Mouse (Mus musculus) kidney, adult 2 months (tissue): Measurements from ENCODE around the gene Pik3c2g. TPM values are rescaled to one million over a fixed set of nuclear protein-coding genes. Genes with fewer than 3 reads are reported as not detected.

Source experiments
- DNase-seq: peaks from one replicate; pipeline ENCODE4 v3.0.0; 2021
- H3K27ac ChIP-seq: fragments of 200-500 bp; 2 replicates; pipeline ENCODE4 v1.5.1; 2012; ENCODE audit warnings: low read depth, low read length, control low read depth, inconsistent platforms; ENCODE audit not compliant: insufficient read depth
- H3K27me3 ChIP-seq: fragments of 200-500 bp; replicated peaks from 2 replicates; pipeline ENCODE4 v1.6.1; 2012; ENCODE audit warnings: mild to moderate bottlenecking, moderate library complexity, low read length, inconsistent platforms; ENCODE audit not compliant: control insufficient read depth, insufficient read depth
- H3K36me3 ChIP-seq: fragments of 200-500 bp; 2 replicates; pipeline ENCODE4 v1.6.1; 2012; ENCODE audit warnings: mild to moderate bottlenecking, moderate library complexity, low read length, inconsistent platforms; ENCODE audit not compliant: control insufficient read depth, insufficient read depth
- H3K4me1 ChIP-seq: fragments of 200-500 bp; 2 replicates; pipeline ENCODE4 v1.6.1; 2011; ENCODE audit warnings: low read length; ENCODE audit not compliant: control insufficient read depth, insufficient read depth
- H3K4me3 ChIP-seq: fragments of 200-500 bp; 2 replicates; pipeline ENCODE4 v1.5.1; 2011; ENCODE audit warnings: mild to moderate bottlenecking, low read depth, low read length, control low read depth; ENCODE audit not compliant: insufficient read depth
- CTCF ChIP-seq: fragments of 200-500 bp; conservative IDR thresholded peaks from 2 replicates; pipeline ENCODE4 v1.5.1; 2011; ENCODE audit warnings: low read depth, mild to moderate bottlenecking, control low read depth, low read length, moderate library complexity, mixed read lengths; ENCODE audit not compliant: insufficient read depth, insufficient read length
- POLR2A ChIP-seq: fragments of 200-500 bp; IDR thresholded peaks from one replicate; pipeline ENCODE4 v1.6.1; 2011; ENCODE audit warnings: low read depth, low read length, control low read depth
- WGBS: fragments of 180-500 bp; shearing (Covaris S2); methylation state at CpG from one replicate; pipeline ENCODE4 v1.1.7; 2018; 5-methylcytosine and 5-hydroxymethylcytosine counted together
- polyA plus RNA-seq: library from polyadenylated mRNA; depleted of rRNA; stranded (reverse); fragments of >200 nt; gene quantifications from 2 replicates; pipeline ENCODE4 v1.2.3, GENCODE M21; 2012

Pik3c2g gene
- polyA plus RNA-seq, 1 experiment, result 11.8 TPM

- Histone ChIP-seq H3K27me3 (no peaks in the 10 kb centered on the region), H3K4me1 (no peaks in the 10 kb centered on the region), H3K4me3 (no peak overlapping the region), H3K27ac (no peak overlapping the region), H3K36me3 (no peaks in the 10 kb centered on the region)
- DNase-seq, result no peak
- 38% methylated on average over 11 of the region's 11 CpGs for WGBS
- no peak for TF ChIP-seq POLR2A
- no peak for TF ChIP-seq CTCF
These were observed 190.7 kb downstream of the Pik3c2g start for GRCm38 (mm10) chr6:139777576-139778282.

- H3K4me3 ChIP-seq, result no peak overlapping the region
- H3K4me1 ChIP-seq, result no peaks in the 10 kb centered on the region
- TF ChIP-seq POLR2A (no peak), CTCF (peak; percentile 54; the same call in 1 of the 2 replicates)
- DNase-seq, result peak; percentile 7
- no peaks in the 10 kb centered on the region for H3K36me3 ChIP-seq
- WGBS, result 75% methylated on average over 2 of the region's 2 CpGs
- H3K27me3 ChIP-seq, result no peaks in the 10 kb centered on the region
- H3K27ac ChIP-seq, result no peak overlapping the region
These were observed 193.0 kb downstream of the Pik3c2g start for GRCm38 (mm10) chr6:139780028-139780427.

GRCm38 (mm10) chr6:139789479-139789878 is 202.5 kb downstream of the Pik3c2g start:
- DNase-seq, result no peak
- no peak overlapping the region for H3K4me3 ChIP-seq
- 68% methylated on average over 4 of the region's 4 CpGs for WGBS
- no peak for TF ChIP-seq CTCF
- no peak for TF ChIP-seq POLR2A
- no peaks in the 10 kb centered on the region for H3K36me3 ChIP-seq
- no peaks in the 10 kb centered on the region for H3K4me1 ChIP-seq
- no peaks in the 10 kb centered on the region for H3K27me3 ChIP-seq
- no peak overlapping the region for H3K27ac ChIP-seq

GRCm38 (mm10) chr6:139799541-139800226 is 212.7 kb downstream of the Pik3c2g start:
- no peak for DNase-seq
- H3K36me3 ChIP-seq, result no peaks in the 10 kb centered on the region
- WGBS, result 78% methylated on average over 8 of the region's 8 CpGs
- no peaks in the 10 kb centered on the region for H3K27me3 ChIP-seq
- no peak overlapping the region for H3K27ac ChIP-seq
- no peaks in the 10 kb centered on the region for H3K4me1 ChIP-seq
- no peak overlapping the region for H3K4me3 ChIP-seq
- TF ChIP-seq POLR2A, result no peak
- TF ChIP-seq CTCF, result no peak

GRCm38 (mm10) chr6:139821916-139822315 is 234.9 kb downstream of the Pik3c2g start:
- peak; percentile 36 for DNase-seq
- Histone ChIP-seq H3K27ac (no peak overlapping the region), H3K4me3 (no peak overlapping the region), H3K27me3 (no peaks in the 10 kb centered on the region), H3K4me1 (no peaks in the 10 kb centered on the region), H3K36me3 (no peaks in the 10 kb centered on the region)
- 54% methylated on average over 8 of the region's 8 CpGs for WGBS
- TF ChIP-seq POLR2A, result no peak
- no peak for TF ChIP-seq CTCF

- H3K27ac ChIP-seq, result no peak overlapping the region
- no peaks in the 10 kb centered on the region for H3K27me3 ChIP-seq
- no peak for TF ChIP-seq CTCF
- no peak for TF ChIP-seq POLR2A
- H3K36me3 ChIP-seq, result no peaks in the 10 kb centered on the region
- H3K4me3 ChIP-seq, result no peak overlapping the region
- no peak for DNase-seq
- WGBS, result 76% methylated on average over 6 of the region's 6 CpGs
- H3K4me1 ChIP-seq, result no peaks in the 10 kb centered on the region
These were observed 251.2 kb downstream of the Pik3c2g start for GRCm38 (mm10) chr6:139838239-139838638.

- WGBS, result 89% methylated on average over 3 of the region's 3 CpGs
- no peak for TF ChIP-seq CTCF
- TF ChIP-seq POLR2A, result no peak
- no peak for DNase-seq
- Histone ChIP-seq H3K27me3 (no peaks in the 10 kb centered on the region), H3K4me3 (no peak overlapping the region), H3K4me1 (no peaks in the 10 kb centered on the region), H3K27ac (no peak overlapping the region), H3K36me3 (no peaks in the 10 kb centered on the region)
These were observed 251.7 kb downstream of the Pik3c2g start for GRCm38 (mm10) chr6:139838713-139839112.
